ENCODE assay signal across 15 mouse cellular contexts in the genomic region with DNA sequence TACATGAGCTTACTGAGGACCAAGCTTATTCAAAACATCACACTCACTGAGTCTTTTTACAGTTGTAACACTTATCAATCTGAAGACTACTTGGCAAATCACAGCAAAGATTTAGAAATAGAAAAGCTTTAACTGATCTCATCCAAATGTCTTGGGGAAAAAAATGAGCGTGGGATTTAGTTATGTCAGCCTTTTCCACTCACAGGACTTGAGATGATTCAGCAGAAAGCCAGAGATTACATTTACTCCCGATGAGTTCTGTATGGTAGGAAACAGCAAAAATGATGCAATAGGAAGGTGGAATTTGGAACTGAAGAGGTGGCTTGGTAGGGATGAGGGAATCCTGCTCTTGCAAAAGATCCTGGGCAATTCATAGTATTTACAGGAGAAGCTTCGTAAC.
"Had no signal": no experiment of that assay in that cellular context is flagged by ENCODE, and none has a peak within 500 bp of the region (broad histone marks: within the 10 kb centered on the region; RNA-seq: fewer than 3 reads in every experiment).

No protein-coding gene starts in this region.

- H3K9me3 ChIP-seq: midbrain, embryonic 10.5 days; midbrain, embryonic 12.5 days; neural tube, embryonic 12.5 days; stomach, embryonic 15.5 days had no signal

- H3K4me1 ChIP-seq: midbrain, embryonic 10.5 days; midbrain, embryonic 12.5 days; neural tube, embryonic 12.5 days; stomach, embryonic 15.5 days had no signal

- H3K27me3 ChIP-seq: midbrain, embryonic 12.5 days; neural tube, embryonic 12.5 days; stomach, embryonic 15.5 days had no signal

- H3K36me3 ChIP-seq: midbrain, embryonic 10.5 days; midbrain, embryonic 12.5 days; neural tube, embryonic 12.5 days; stomach, embryonic 15.5 days had no signal

- DNase-seq: lung, adult 18-20 months; lung, embryonic 14.5 days; lung, postnatal 10 days; lung, postnatal 4 days; midbrain, embryonic 14.5 days; right cerebral cortex, postnatal 25 days; thymus, adult 18-20 months; thymus, postnatal 14 days; thymus, postnatal 36 days had no signal

- H3K4me3 ChIP-seq: midbrain, embryonic 10.5 days; midbrain, embryonic 12.5 days; myocyte; neural tube, embryonic 12.5 days; stomach, embryonic 15.5 days had no signal

- H3K27ac ChIP-seq: midbrain, embryonic 10.5 days; midbrain, embryonic 12.5 days; neural tube, embryonic 12.5 days; stomach, embryonic 15.5 days; stomach, postnatal 0 days had no signal
